Mouse (Mus musculus) lung, embryonic 16.5 days (tissue): Measurements from ENCODE around the gene Tgm7. TPM values are rescaled to one million over a fixed set of nuclear protein-coding genes. Genes with fewer than 3 reads are reported as not detected.
A peak's percentile ranks its signal among the peaks of the same experiment; 100 is the strongest.
"Not testable (repeated sequence)": the region's sequence is repeated elsewhere in the genome, so short reads cannot be mapped to it uniquely, and the experiment has no call there.

Source experiments
- ATAC-seq: fragments of 200-750 bp; cut with Nextera tagmentation; 2 replicates; pipeline ENCODE4 v1.8.0; 2017; ENCODE audit warnings: low read depth, mild to moderate bottlenecking, moderate library complexity
- H3K27ac ChIP-seq: fragments of 300-500 bp; sonication (generic); 2 replicates; pipeline ENCODE4 v1.5.1; 2014; ENCODE audit warnings: mild to moderate bottlenecking, control low read depth, low read length
- H3K27me3 ChIP-seq: fragments of 300-500 bp; sonication (generic); 2 replicates; pipeline ENCODE4 v1.6.1; 2014; ENCODE audit warnings: low read depth, low read length, mixed read lengths; ENCODE audit not compliant: control insufficient read depth, insufficient read depth
- H3K36me3 ChIP-seq: fragments of 300-500 bp; sonication (generic); 2 replicates; pipeline ENCODE4 v1.6.1; 2014; ENCODE audit warnings: low read length; ENCODE audit not compliant: control insufficient read depth, insufficient read depth
- H3K4me1 ChIP-seq: fragments of 300-500 bp; sonication (generic); replicated peaks from 2 replicates; pipeline ENCODE4 v1.6.1; 2014; ENCODE audit warnings: low read length, mixed read lengths; ENCODE audit not compliant: control insufficient read depth, insufficient read depth
- H3K4me2 ChIP-seq: fragments of 300-500 bp; sonication (generic); 2 replicates; pipeline ENCODE4 v1.6.1; 2014; ENCODE audit warnings: low read depth, low read length, control low read depth
- H3K4me3 ChIP-seq: fragments of 300-500 bp; sonication (generic); 2 replicates; pipeline ENCODE4 v1.5.1; 2014; ENCODE audit warnings: mild to moderate bottlenecking, low read length, control low read depth
- H3K9ac ChIP-seq: fragments of 300-500 bp; sonication (generic); 2 replicates; pipeline ENCODE4 v1.6.1; 2014; ENCODE audit warnings: low read length, control low read depth
- H3K9me3 ChIP-seq: fragments of 300-500 bp; sonication (generic); 2 replicates; pipeline ENCODE4 v1.6.1; 2016; ENCODE audit warnings: low read length; ENCODE audit not compliant: control insufficient read depth
- WGBS: fragments of 180-500 bp; shearing (Covaris S2); extraction: QIAGEN DNeasy Blood & Tissue Kit; methylation state at CpG from one replicate; pipeline ENCODE4 v1.1.7; 2014; 5-methylcytosine and 5-hydroxymethylcytosine counted together
- polyA plus RNA-seq: library from polyadenylated mRNA; unstranded; fragments of >200 nt; fragmentation: Nextera tagmentation; extraction: Ambion mirVana; gene quantifications from 2 replicates; pipeline ENCODE4 v1.2.1, GENCODE M21; 2015

Tgm7 gene
- polyA plus RNA-seq, 1 experiment from 2014 or later: not detected

DNA sequence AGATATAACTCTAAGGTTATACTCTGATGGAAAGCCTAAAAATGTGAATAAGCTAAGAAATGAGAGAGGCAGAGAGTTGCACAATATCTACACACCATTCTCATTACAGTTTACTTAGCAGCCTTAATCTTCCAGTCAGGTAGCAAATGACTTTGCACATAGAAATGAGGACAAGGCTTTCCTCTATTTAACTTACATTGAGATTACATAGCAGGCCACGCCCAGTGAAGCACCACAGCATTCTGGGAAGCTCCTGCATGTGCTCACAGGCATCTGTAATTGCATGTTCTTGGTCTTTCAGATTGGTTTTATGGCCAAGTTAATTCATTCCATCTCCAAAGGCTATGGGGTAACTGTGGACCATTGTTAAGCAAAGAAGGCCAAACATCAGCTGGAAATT, 23.2 kb upstream of the Tgm7 start:
- ATAC-seq: no peak
- H3K9ac ChIP-seq: no peak overlapping the region
- H3K36me3 ChIP-seq: no peaks in the 10 kb centered on the region
- no peak overlapping the region for H3K4me3 ChIP-seq
- WGBS: 75% methylated on average over 1 of the region's 1 CpGs
- peaks cover 3% of the 10 kb centered on the region; the same call in 1 of the 2 replicates for H3K4me1 ChIP-seq
- no peak overlapping the region for H3K4me2 ChIP-seq
- no peaks in the 10 kb centered on the region for H3K27me3 ChIP-seq
- no peak overlapping the region for H3K27ac ChIP-seq
- H3K9me3 ChIP-seq: no peaks in the 10 kb centered on the region

DNA sequence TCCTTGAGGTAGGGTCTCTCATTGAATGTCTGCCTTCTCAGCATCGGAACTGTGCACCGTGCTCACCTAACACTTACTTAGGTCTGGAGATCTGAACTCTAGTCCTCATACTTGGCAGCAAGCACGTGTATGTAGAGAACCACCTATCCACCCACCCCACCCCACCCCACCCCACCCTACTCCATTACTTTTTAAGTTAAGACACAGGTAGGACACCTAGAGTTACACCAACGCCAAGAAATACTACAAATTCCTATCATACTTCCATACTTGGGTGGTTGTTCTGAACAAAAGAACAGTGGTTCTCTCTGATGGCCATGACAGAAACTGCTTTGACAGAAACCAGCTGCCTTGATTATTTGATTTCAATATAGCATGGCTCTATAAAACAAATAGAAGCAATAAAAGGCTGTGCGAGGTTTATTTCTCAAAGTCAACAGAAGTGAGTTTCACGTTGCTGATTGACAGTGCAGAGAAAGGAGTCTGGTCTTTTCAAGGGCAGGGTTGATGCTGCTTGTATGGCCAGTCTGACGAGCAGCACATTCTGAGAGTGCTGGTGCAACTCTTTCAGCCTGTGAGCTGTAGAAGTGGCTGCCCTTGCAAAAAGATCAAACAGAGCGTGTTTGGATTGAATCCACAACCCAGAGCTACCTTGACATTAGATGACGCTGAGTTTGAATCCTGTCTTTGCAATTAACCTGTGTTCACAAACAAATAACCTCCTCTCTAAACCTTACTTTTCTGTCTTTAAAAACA, 19.4 kb upstream of the Tgm7 start:
- 44% methylated on average over 9 of the region's 9 CpGs for WGBS
- Histone ChIP-seq H3K4me3 (no peak overlapping the region), H3K9me3 (no peaks in the 10 kb centered on the region), H3K4me1 (no peaks in the 10 kb centered on the region), H3K4me2 (no peak overlapping the region), H3K9ac (no peak overlapping the region), H3K27me3 (no peaks in the 10 kb centered on the region), H3K27ac (peak overlapping the region; percentile 66), H3K36me3 (no peaks in the 10 kb centered on the region)
- ATAC-seq: peak; percentile 57

DNA sequence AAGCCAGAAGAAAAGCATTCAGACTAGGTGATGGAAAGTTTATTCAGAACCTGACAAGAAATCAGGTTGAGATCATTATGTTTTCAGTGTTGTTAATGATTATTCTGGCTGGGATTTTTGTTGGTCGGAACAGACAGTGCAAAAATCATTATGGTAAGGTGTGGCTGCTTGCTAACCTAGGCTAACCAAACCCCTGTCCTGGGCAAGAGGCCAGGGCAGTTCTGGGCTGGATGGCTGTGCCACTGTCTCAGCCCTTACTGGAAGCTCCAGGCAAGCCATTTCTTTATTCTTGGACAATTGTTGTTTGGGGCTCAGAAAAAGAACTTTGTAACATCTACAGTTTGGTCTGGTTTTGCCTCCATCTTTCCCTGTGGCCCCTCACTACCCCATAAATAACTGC, 17.9 kb upstream of the Tgm7 start:
- H3K27ac ChIP-seq: no peak overlapping the region
- H3K4me3 ChIP-seq: no peak overlapping the region
- no peak overlapping the region for H3K9ac ChIP-seq
- H3K9me3 ChIP-seq: no peaks in the 10 kb centered on the region
- H3K36me3 ChIP-seq: no peaks in the 10 kb centered on the region
- no peak for ATAC-seq
- H3K4me1 ChIP-seq: no peaks in the 10 kb centered on the region
- 67% methylated on average over 1 of the region's 1 CpGs for WGBS
- no peaks in the 10 kb centered on the region for H3K27me3 ChIP-seq
- H3K4me2 ChIP-seq: no peak overlapping the region

DNA sequence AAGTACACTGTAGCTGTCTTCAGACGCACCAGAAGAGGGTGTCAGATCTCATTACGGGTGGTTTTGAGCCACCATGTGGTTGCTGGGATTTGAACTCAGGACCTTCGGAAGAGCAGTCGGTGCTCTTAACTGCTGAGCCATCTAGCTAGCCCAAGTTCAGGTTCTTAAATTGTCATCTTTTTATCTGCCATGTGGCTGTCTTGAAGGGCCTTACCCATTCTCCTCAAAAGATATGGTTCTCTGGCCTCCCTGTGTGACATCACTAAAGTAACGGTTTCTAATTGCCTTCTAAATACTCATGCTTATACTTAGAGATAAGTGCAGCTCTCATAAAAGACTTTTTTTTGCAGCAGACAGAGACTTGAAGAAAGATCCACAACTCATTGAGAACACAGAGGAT, 16.7 kb upstream of the Tgm7 start:
- H3K27me3 ChIP-seq, H3K4me1 ChIP-seq, H3K36me3 ChIP-seq, H3K9me3 ChIP-seq, H3K9ac ChIP-seq, H3K4me2 ChIP-seq, H3K4me3 ChIP-seq, H3K27ac ChIP-seq, ATAC-seq: not testable (repeated sequence)
- 85% methylated on average over 5 of the region's 5 CpGs for WGBS

DNA sequence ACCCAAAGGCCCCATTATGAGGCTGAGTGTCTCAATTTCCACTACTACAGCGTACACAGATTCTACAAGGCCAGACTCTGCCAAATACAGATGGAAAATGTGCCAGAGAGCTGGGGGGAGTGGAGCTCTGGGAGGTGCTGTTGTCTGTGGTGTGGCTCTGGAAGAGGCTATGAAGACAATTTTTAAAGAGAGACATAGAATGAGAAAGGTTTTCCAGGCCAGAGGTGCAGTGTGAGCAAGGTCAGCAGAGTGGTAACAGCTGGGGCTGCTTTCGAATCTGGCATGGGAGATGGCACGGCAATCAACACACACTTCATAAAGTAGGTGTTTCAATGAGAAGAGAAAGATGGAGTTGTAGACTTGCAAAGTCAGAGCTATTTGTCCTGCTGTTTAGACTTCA, 9.7 kb upstream of the Tgm7 start:
- Histone ChIP-seq H3K4me3 (no peak overlapping the region), H3K9me3 (no peaks in the 10 kb centered on the region), H3K9ac (no peak overlapping the region), H3K4me2 (no peak overlapping the region), H3K36me3 (no peaks in the 10 kb centered on the region), H3K27ac (no peak overlapping the region), H3K27me3 (no peaks in the 10 kb centered on the region), H3K4me1 (no peaks in the 10 kb centered on the region)
- WGBS: 49% methylated on average over 3 of the region's 3 CpGs
- ATAC-seq: peak; percentile 90

DNA sequence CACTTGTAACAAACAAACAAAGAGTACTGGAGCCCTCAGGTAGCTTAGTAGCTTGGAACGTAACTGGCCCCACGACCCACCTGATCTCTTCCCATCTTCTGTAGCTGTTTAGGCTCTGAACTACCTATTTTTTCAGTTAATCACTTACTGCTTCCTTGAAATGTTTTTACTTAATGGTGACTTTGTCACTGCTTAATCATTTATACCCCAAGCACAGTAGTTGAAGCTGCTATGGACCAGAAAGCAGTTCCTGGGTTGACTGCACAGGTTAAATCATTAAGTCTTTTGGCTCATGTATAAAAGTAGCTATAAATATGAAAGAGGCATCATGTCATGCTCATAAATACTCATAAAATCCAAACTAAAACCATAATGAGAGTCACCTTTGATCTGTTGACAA, 5.8 kb upstream of the Tgm7 start:
- Histone ChIP-seq H3K4me2 (no peak overlapping the region), H3K4me1 (no peaks in the 10 kb centered on the region), H3K4me3 (no peak overlapping the region), H3K36me3 (no peaks in the 10 kb centered on the region), H3K27ac (no peak overlapping the region), H3K27me3 (no peaks in the 10 kb centered on the region), H3K9ac (no peak overlapping the region), H3K9me3 (no peaks in the 10 kb centered on the region)
- WGBS: 94% methylated on average over 2 of the region's 2 CpGs
- no peak for ATAC-seq

DNA sequence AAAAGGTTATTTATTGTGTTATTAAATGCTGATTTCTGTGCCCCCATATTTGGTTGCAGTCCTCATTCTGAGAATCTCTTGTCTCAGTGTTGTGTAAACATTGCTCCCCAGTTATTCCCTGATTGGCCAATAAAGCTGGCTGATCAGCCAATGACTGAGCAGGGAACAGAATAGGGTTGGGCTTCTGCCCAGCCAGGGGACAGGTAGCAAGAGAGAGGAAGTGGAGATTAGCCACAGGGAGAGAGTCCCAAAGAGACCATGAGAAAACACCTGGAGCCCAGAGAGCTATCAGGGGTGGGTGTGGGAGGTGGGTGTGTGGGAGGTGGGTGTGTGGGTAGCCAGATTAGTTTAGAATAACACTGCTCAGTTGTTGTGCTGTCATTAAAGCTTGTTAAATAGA, 3.7 kb downstream of the Tgm7 start:
- no peaks in the 10 kb centered on the region; the same call in 1 of the 2 replicates for H3K27me3 ChIP-seq
- H3K9me3 ChIP-seq: no peaks in the 10 kb centered on the region
- H3K36me3 ChIP-seq: no peaks in the 10 kb centered on the region
- no peak overlapping the region for H3K4me2 ChIP-seq
- H3K4me3 ChIP-seq: no peak overlapping the region
- H3K9ac ChIP-seq: no peak overlapping the region
- no peak for ATAC-seq
- H3K27ac ChIP-seq: no peak overlapping the region
- no peaks in the 10 kb centered on the region for H3K4me1 ChIP-seq

DNA sequence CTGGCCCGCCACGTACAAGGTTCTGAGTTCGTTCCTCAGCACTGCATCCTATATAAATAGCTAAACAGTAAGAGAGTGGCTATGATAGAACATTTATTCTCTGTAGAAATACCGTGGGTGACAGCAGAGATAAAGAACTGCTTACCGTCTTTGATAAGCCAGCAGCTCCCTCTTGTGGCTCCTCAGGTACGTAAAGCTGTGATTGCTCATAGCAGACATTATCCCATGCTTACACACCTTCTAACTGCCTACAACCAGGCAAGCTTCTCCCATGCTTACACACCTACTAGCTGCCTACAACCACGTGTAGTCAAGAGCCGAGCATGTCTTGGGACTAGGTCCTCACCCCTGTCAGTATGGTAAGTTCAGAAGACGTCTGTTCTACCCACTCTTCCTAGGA, 7.5 kb downstream of the Tgm7 start:
- Histone ChIP-seq H3K9me3 (no peaks in the 10 kb centered on the region), H3K9ac (no peak overlapping the region), H3K27me3 (no peaks in the 10 kb centered on the region; the same call in 1 of the 2 replicates), H3K4me2 (peak overlapping the region; percentile 31; the same call in 1 of the 2 replicates), H3K4me3 (no peak overlapping the region), H3K4me1 (no peaks in the 10 kb centered on the region), H3K36me3 (no peaks in the 10 kb centered on the region), H3K27ac (no peak overlapping the region)
- 11% methylated on average over 9 of the region's 9 CpGs for whole genome bisulfite sequencing
- 0 out of 2 replicates have a peak, but pooled peaks have one; percentile 45 for ATAC-seq

DNA sequence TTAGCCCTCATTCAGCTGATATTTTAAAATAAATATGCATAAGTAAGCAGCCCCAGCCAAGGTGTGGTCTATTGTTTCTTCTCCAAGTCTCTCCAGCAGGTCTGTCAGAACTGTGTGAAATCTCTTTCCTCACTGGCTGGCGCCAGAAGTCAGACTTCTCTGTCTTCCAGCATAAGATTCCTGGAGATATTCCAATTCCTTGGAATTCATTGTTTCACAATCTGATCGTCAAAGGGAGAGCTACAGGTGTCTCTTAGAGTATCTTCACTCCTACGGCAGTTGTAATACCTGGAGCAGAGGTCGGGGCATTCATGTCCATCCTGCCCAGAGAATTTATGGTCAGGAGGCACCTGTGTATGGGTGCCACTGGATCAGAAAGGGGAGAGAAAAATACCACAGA, 19.8 kb downstream of the Tgm7 start:
- H3K4me3 ChIP-seq: no peak overlapping the region

More for the DNA sequence above, 19.8 kb downstream of the Tgm7 start:
- Histone ChIP-seq H3K9ac (no peak overlapping the region), H3K4me2 (no peak overlapping the region), H3K36me3 (no peaks in the 10 kb centered on the region), H3K27ac (no peak overlapping the region), H3K27me3 (no peaks in the 10 kb centered on the region), H3K9me3 (no peaks in the 10 kb centered on the region), H3K4me1 (0 out of 2 replicates have a peak, but pooled peaks cover 2% of the 10 kb centered on the region)
- ATAC-seq: no peak
- 57% methylated on average over 4 of the region's 4 CpGs for WGBS
